Mouse (Mus musculus) heart, embryonic 16.5 days (tissue): ENCODE measurements at regions not wholly inside any gene's neighbourhood (a gene's known extent, or its start where the extent isn't known, plus 50 kb on each side); places are given as distances from the start of the nearest gene placed in this dataset.

Experiments
- ATAC-seq: fragments of 200-750 bp; cut with Nextera tagmentation; replicated peaks from 2 replicates; pipeline ENCODE4 v1.8.0; 2017; ENCODE audit warnings: moderate number of reproducible peaks; ENCODE audit not compliant: insufficient read depth, low FRiP score; ENCODE audit errors: extremely low read depth
- H3K27ac ChIP-seq: fragments of 300-500 bp; sonication (generic); 2 replicates; pipeline ENCODE4 v1.5.1; 2014; ENCODE audit warnings: mild to moderate bottlenecking, low read length, control low read depth, moderate library complexity
- H3K27me3 ChIP-seq: fragments of 300-500 bp; sonication (generic); 2 replicates; pipeline ENCODE4 v1.6.1; 2014; ENCODE audit warnings: low read length, mixed read lengths; ENCODE audit not compliant: control insufficient read depth, insufficient read depth
- H3K36me3 ChIP-seq: fragments of 300-500 bp; sonication (generic); 2 replicates; pipeline ENCODE4 v1.6.1; 2014; ENCODE audit not compliant: control insufficient read depth, insufficient read depth
- H3K4me1 ChIP-seq: fragments of 300-500 bp; sonication (generic); 2 replicates; pipeline ENCODE4 v1.6.1; 2014; ENCODE audit warnings: low read length, mixed read lengths; ENCODE audit not compliant: control insufficient read depth, insufficient read depth
- H3K4me2 ChIP-seq: fragments of 300-500 bp; sonication (generic); 2 replicates; pipeline ENCODE4 v1.6.1; 2014; ENCODE audit warnings: low read depth, mild to moderate bottlenecking, control low read depth, low read length
- H3K4me3 ChIP-seq: fragments of 300-500 bp; sonication (generic); 2 replicates; pipeline ENCODE4 v1.5.1; 2014; ENCODE audit warnings: mild to moderate bottlenecking, control low read depth, low read length
- H3K9ac ChIP-seq: fragments of 300-500 bp; sonication (generic); 2 replicates; pipeline ENCODE4 v1.6.1; 2014; ENCODE audit warnings: low read length, control low read depth
- H3K9me3 ChIP-seq: fragments of 300-500 bp; sonication (generic); replicated peaks from 2 replicates; pipeline ENCODE4 v1.6.1; 2016; ENCODE audit warnings: low read length; ENCODE audit not compliant: control insufficient read depth
- WGBS: fragments of 180-500 bp; shearing (Covaris S2); extraction: QIAGEN DNeasy Blood & Tissue Kit; methylation state at CpG from one replicate; pipeline ENCODE4 v1.1.7; 2014; 5-methylcytosine and 5-hydroxymethylcytosine counted together

DNA sequence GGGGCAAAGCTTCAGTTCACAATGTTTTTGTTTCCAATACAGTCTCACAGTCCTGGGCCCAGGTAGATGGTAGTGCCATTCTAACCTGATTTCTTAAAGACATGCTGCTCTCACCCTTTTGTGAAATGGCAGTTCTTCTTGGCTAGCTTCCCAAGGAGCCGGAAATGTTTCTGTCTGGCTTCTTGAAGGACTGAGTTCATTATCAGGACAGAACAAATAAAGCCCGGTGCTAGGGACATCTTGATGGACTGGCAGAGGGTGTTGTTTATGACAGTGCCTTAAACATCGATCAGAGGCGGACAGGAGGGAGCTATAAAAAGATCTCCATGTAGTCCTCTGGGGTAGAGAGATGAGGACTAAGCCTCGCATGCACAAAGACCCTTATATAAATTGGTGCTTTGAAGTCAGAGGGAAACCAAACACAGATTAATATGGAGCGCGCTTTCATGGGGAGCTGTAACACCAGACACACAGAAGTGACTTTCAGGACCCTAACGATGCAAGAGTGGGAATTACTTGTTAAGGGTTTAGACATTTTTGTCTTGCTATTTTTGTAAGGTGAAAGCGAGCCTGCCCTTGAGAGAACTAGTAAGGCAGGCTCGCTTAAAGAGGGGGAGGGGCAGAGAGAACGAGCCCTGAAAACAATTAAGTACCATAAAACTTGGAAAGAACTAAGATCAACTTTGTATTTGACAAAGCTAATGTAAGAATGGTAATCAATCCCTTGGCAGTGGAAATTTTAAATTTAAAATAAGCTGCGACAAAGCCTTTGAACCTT is 96.2 kb downstream of the Fzd1 start:
- no peaks in the 10 kb centered on the region for H3K36me3 ChIP-seq
- no peak overlapping the region for H3K27ac ChIP-seq
- 0 out of 2 replicates have a peak, but pooled peaks cover 3% of the 10 kb centered on the region for H3K9me3 ChIP-seq
- H3K4me3 ChIP-seq = no peak overlapping the region
- H3K4me1 ChIP-seq = no peaks in the 10 kb centered on the region
- H3K9ac ChIP-seq = no peak overlapping the region
- no peak overlapping the region for H3K4me2 ChIP-seq
- no peaks in the 10 kb centered on the region for H3K27me3 ChIP-seq
- ATAC-seq = no peak
- 37% methylated on average over 12 of the region's 12 CpGs for WGBS

DNA sequence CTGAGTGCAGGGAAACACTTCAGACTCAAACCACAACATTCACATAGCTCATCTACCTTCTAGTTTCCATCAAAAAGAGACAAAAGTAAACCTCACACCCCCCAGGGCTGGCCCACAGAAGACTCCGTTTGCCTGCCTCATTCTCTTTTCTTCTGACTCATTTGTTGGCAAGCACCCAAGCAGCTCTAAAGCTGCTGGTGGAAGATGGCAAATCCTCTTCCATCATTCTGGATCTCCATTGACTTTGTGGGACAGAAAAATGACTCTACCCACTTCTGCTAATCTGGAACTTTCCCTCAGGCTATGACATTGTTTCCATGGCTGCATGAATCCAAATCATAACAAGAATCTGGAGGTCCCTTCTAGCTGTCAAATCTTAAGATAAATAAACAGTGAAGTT is 99.9 kb downstream of the Fzd1 start:
- 0 out of 2 replicates have a peak, but pooled peaks cover 3% of the 10 kb centered on the region for H3K9me3 ChIP-seq
- H3K27me3 ChIP-seq = no peaks in the 10 kb centered on the region
- no peaks in the 10 kb centered on the region for H3K36me3 ChIP-seq
- H3K4me2 ChIP-seq = no peak overlapping the region
- no peak overlapping the region for H3K4me3 ChIP-seq
- no peak overlapping the region for H3K27ac ChIP-seq
- H3K4me1 ChIP-seq = no peaks in the 10 kb centered on the region
- 24% methylated on average over 1 of the region's 1 CpGs for WGBS
- H3K9ac ChIP-seq = no peak overlapping the region
- no peak for ATAC-seq

GRCm38 (mm10) chr5:4654186-4654585 is 103.6 kb downstream of the Fzd1 start:
- H3K9ac ChIP-seq = no peak overlapping the region
- no peak overlapping the region for H3K4me2 ChIP-seq
- no peaks in the 10 kb centered on the region for H3K36me3 ChIP-seq
- H3K4me3 ChIP-seq = no peak overlapping the region
- no peak for ATAC-seq
- H3K4me1 ChIP-seq = no peaks in the 10 kb centered on the region
- H3K9me3 ChIP-seq = 0 out of 2 replicates have a peak, but pooled peaks cover 3% of the 10 kb centered on the region
- H3K27me3 ChIP-seq = no peaks in the 10 kb centered on the region
- H3K27ac ChIP-seq = no peak overlapping the region

DNA sequence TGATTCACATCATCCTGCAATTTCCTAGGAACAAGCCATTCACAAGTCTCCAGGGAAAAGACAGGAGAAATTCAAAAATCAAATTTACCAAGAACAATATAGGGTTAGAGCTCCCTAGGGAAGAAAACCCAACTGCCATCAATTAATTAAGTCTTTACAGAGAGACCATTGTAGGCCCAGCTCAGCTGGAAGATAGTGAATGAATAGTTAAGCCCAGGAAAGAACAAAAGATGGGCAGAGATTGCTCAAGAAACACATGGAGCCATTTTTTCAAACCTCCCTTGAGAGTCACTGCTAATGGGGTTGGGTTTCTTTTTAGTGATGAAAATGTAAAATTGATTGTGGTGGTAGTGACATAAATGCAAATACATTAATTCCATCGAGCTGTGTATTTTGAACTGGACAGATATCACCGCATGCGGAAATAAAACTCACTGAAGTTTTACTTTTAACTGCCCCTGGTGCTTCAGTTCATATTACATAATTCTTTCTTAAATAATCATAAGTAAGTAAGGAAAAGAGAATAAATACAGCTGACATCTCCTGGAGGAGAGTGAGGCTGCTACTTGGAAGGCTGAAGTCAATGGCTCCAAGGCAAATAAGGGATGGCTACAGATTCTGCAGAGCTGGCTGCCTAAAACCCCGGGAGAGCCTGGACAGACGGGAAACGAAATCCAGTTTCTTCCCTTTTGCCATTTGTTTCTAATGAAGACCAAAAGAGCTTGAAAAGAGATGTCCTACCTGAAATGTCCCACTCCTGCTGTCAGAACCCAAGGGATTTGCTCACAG is 106.5 kb downstream of the Fzd1 start:
- H3K4me1 ChIP-seq = no peaks in the 10 kb centered on the region
- ATAC-seq = no peak

GRCm38 (mm10) chr5:4650709-4651108 is 107.1 kb downstream of the Fzd1 start:
- H3K4me1 ChIP-seq = no peaks in the 10 kb centered on the region
- H3K4me2 ChIP-seq = no peak overlapping the region
- 77% methylated on average over 3 of the region's 3 CpGs for WGBS
- no peaks in the 10 kb centered on the region for H3K27me3 ChIP-seq
- no peak overlapping the region for H3K4me3 ChIP-seq
- no peak overlapping the region for H3K27ac ChIP-seq
- H3K9me3 ChIP-seq = no peaks in the 10 kb centered on the region
- H3K36me3 ChIP-seq = no peaks in the 10 kb centered on the region
- no peak for ATAC-seq
- no peak overlapping the region for H3K9ac ChIP-seq

More for the DNA sequence above, 106.5 kb downstream of the Fzd1 start:
- Histone ChIP-seq H3K9ac (no peak overlapping the region), H3K9me3 (no peaks in the 10 kb centered on the region), H3K27ac (no peak overlapping the region), H3K4me3 (no peak overlapping the region), H3K36me3 (no peaks in the 10 kb centered on the region), H3K27me3 (no peaks in the 10 kb centered on the region), H3K4me2 (no peak overlapping the region)
- 74% methylated on average over 6 of the region's 6 CpGs for WGBS

GRCm38 (mm10) chr5:4649858-4650556 is 107.8 kb downstream of the Fzd1 start:
- Histone ChIP-seq H3K4me2 (no peak overlapping the region), H3K9me3 (no peaks in the 10 kb centered on the region), H3K27me3 (no peaks in the 10 kb centered on the region), H3K4me1 (no peaks in the 10 kb centered on the region), H3K36me3 (no peaks in the 10 kb centered on the region), H3K9ac (no peak overlapping the region), H3K27ac (no peak overlapping the region), H3K4me3 (no peak overlapping the region)
- ATAC-seq = no peak
- WGBS = 54% methylated on average over 6 of the region's 6 CpGs

DNA sequence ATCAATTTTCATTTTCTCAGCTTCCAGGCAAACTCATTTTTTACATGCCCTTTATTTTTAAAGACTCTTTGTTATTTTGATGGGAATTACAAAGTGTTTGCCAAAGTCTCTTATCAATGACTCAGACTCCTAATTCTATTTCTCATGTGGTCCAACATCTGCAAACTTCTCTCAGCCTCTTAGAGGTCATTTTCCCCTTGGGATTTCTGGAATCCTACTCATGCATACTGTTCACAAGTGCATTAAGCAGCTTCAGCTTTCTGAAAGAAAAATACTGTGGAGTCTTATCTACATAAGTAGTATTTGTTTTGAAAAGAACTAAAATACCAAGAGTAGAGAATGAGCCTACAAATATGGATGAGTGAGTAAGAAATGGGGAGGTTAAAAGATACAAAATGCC is 116.8 kb downstream of the Fzd1 start:
- Histone ChIP-seq H3K4me1 (no peaks in the 10 kb centered on the region), H3K4me2 (no peak overlapping the region), H3K27me3 (no peaks in the 10 kb centered on the region), H3K36me3 (no peaks in the 10 kb centered on the region), H3K9ac (no peak overlapping the region), H3K9me3 (no peaks in the 10 kb centered on the region), H3K27ac (no peak overlapping the region), H3K4me3 (no peak overlapping the region)
- no peak for ATAC-seq

DNA sequence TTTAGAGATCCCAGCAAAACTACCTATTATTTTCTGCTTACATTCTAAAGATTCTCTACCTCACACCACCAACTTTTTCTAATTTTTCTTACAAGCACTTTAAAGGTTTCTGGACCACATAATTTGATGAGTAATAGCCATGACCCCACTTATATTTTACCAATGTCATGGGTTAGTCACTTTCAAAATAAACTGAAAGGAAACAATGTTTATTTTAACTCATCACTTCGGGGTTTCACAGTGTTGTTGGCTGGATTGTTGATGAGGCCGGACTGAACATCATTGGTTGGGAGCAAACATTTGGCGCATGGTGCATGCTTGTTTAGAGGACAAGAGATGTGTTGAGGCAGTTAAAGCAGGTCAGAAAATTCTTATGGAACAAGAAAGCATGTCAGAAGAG is 124.1 kb downstream of the Fzd1 start:
- Histone ChIP-seq H3K4me2 (no peak overlapping the region), H3K27ac (no peak overlapping the region), H3K36me3 (no peaks in the 10 kb centered on the region), H3K9me3 (no peaks in the 10 kb centered on the region), H3K9ac (no peak overlapping the region), H3K4me3 (no peak overlapping the region), H3K27me3 (no peaks in the 10 kb centered on the region), H3K4me1 (no peaks in the 10 kb centered on the region)
- ATAC-seq = no peak
- 70% methylated on average over 3 of the region's 3 CpGs for WGBS

GRCm38 (mm10) chr5:4625206-4625605 is 132.6 kb downstream of the Fzd1 start:
- no peaks in the 10 kb centered on the region for H3K36me3 ChIP-seq
- H3K27me3 ChIP-seq = no peaks in the 10 kb centered on the region
- WGBS = 78% methylated on average over 6 of the region's 6 CpGs
- no peaks in the 10 kb centered on the region for H3K4me1 ChIP-seq
- no peak overlapping the region for H3K9ac ChIP-seq
- no peak for ATAC-seq
- no peak overlapping the region for H3K4me2 ChIP-seq
- H3K27ac ChIP-seq = no peak overlapping the region
- no peak overlapping the region for H3K4me3 ChIP-seq
- H3K9me3 ChIP-seq = no peaks in the 10 kb centered on the region
